Mouse (Mus musculus): ENCODE results near the gene Gfra4.
"Not testable (repeated sequence)": the region's sequence is repeated elsewhere in the genome, so short reads cannot be mapped to it uniquely, and the experiment has no call there.

The Gfra4 gene

DNA sequence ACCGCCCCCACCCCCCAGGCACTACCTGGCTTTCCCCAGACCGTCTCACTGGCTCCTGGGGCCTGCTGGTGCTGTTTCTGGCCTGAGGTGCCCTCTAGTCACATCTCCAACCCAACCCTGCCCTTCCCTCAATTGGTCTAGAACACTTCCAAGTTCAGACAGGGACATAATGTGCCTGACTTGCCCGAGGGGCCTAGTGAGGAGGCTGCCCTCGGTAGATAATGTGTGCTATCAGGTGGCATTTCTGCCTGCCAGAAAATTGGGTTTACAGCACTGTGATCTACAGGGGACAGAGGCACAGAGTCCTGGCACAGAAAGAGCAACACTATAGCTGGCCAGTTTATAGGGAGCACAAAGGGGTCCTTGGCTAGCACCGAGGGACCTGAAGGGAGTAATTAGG lies 9.2 kb upstream of the Gfra4 start:
- CTCF ChIA-PET, result no interaction called here

DNA sequence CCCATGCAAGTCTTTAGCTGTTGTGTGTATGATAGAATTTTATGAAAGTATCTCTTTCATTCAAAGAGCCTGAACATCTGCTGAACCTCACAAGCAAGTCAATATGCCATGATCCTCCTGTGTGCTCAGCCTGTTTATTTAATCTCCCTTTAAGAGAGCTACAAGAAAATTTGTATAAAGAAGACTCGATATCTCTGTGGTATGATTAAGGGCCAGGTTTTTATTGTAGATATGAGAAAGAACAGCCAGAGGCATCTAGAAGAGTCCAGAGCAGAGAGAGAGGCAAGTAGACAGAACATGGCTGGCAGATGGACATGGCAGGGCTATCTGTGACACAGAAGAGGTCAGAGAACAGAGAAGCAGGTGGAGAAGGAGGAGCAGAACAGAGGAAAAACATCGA lies 3.1 kb upstream of the Gfra4 start:
- CTCF ChIA-PET, result no interaction called here

DNA sequence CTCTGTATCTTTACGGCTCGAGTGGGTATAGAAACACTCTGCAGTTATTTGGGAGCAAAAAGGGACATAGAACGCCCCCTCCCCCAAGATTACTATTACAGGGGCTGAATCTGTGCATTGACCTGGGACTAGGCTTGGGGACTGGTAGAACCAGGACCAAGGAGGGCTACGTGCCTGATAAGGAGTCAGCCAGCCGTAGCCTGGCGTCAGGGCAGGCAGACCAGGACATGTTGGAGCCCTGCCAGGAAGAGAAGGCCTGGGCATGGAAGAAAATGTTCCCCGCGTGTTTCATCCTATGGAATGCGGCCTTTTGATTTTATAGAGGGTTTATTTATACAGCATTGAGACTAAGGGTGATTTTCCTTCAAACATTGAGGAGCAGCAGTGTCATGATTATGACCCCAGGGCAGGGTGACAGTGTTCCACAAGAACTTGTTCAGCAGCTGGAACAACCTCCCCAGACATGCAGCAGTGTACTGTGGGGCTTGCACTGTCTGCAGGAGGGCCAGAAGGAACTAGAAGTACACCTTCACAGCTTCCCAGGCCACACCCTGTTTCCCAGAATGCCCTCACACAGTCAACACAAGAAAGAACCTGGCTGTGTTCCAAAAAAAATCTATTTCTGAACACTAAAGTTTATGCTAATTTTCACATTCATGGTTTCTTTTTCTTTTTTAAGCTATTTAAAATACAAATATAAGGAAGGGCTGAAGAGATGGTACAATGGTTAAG lies 2.3 kb upstream of the Gfra4 start:
- CTCF ChIA-PET, result no interaction called here

DNA sequence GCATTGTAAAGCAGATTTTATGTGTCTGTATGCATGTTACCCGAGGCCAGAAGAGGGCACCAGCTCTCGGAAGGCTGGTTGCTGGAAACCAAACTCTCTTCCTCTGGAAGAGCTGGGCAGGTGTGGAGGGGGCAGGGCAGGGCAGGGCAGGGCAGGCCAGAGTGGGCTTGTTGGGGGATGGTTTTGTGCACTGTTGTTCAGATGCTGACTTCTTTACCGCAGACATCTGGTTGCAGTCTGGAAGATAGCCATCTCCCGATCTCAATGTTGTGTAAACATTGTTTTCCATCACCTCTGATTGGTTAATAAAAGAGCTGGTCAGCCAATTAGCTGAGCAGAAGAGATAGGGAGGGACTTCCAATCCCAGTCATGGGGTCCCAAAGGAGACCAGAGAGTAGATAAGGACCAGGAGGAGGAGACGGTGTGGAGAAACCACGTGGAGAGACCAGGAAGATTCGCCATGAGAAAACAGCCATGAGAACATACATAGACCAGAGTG lies 1.5 kb upstream of the Gfra4 start:
- CTCF ChIA-PET, result no interaction called here

- CTCF ChIA-PET, result no interaction called here
These were observed 1.7 kb downstream of the Gfra4 start for GRCm38 (mm10) chr2:131040854-131041825.

- CTCF ChIA-PET, result no interaction called here
These were observed 4.2 kb downstream of the Gfra4 start for GRCm38 (mm10) chr2:131038675-131039074.

- CTCF ChIA-PET, result no interaction called here
These were observed 4.7 kb downstream of the Gfra4 start for GRCm38 (mm10) chr2:131038197-131038596.

DNA sequence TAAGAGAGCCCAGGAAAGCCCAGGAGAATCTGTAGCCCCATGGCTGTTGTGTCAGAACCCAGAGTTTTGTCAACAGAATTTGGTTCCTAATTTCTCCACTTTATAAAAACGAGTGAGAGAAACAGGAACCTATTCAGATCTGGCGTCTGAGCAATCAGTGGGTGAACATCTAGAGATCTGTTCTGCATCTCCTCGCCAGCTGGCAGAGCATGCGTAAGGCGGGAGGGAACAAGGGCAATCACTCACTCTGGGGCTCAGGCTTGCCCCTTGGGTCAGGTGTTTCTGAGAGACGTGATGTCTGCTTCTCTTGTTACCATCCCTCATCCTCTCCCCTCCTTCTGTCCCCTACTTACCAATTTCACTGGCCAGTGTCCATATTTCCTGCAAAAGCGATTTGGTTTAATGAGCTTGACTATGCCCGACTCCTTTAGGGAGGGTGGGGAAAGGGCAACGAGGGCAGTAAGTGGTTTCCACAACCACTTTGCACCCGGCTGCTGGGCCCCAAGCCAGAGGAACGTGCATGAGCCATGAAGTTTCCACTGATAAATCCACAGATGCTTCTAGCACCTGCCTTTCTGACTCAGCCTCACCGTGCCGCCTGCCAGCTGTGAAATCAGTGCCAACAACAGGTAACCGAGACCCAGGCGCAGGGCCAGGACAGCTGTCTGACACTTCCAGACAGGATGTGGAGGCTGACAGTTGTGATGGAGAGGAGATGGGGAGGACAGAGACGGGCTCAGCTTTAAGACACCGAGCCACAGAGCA lies 5.5 kb downstream of the Gfra4 start:
- CTCF ChIA-PET, result interaction anchor here (0.6 kb wide), 1 partner anchor 56 kb away, joined by 6 read pairs; no protein-coding TSS in a partner anchor

- CTCF ChIA-PET, result no interaction called here
These were observed 6.1 kb downstream of the Gfra4 start for GRCm38 (mm10) chr2:131036757-131037156.

GRCm38 (mm10) chr2:131036343-131036742 lies 6.5 kb downstream of the Gfra4 start:
- CTCF ChIA-PET, result no interaction called here

DNA sequence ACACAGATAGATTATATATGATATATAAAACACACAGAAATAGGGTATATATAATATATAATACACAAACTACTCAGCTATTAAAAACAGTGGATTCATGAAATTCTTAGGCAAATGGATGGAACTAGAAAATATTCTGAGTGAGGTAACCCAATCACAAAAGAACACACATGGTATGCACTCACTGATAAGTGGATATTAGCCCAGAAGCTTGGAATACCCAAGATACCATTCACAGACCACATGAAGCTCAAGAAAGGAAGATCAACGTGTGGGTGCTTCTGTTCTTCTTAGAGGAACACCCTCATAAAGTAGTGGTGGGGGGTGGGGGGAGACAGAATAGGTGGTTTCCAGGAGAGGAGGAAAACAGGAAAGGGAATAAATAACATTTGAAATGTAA lies 11.5 kb downstream of the Gfra4 start:
- CTCF ChIA-PET, result not testable (repeated sequence)

DNA sequence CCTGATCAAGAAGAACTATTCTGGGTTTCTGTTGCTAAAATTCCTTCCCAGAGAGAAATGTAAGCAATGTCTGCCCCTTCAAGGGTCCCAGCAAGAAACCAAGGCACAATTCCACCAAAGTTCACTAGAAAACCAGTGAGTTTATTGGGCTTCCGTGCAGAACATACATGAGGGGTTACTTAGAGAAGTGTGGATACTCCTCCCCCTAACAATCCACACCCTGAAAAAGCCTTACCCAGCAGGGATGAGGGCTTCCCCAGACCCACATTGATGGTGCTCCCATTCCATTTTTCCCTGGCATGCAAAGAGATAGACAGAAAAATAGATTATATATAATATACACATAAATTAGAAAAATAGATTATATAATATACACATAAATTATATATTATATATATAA lies 11.9 kb downstream of the Gfra4 start:
- CTCF ChIA-PET, result no interaction called here

DNA sequence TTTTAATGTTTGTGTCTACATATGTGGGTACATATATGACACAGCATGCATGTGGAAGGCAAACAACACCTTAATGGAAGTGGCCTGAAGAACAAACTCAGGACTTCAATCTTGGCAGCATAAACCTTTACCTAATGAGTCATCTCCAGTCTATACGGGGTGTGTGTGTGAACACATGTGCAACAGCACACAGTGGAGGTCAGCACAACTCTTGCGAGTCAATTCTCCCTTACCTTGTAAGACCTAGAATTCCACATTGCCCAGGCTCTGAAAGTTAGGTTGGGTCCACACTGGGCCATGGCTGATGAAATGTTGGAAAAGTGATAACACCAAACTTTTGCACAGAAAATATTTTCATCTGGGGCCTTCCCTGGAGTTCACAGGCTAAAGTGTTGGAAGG lies 12.3 kb downstream of the Gfra4 start:
- CTCF ChIA-PET, result no interaction called here

GRCm38 (mm10) chr2:131029065-131029935 lies 13.6 kb downstream of the Gfra4 start:
- CTCF ChIA-PET, result no interaction called here

- CTCF ChIA-PET, result no interaction called here
These were observed 15.9 kb downstream of the Gfra4 start for GRCm38 (mm10) chr2:131026941-131027340.

DNA sequence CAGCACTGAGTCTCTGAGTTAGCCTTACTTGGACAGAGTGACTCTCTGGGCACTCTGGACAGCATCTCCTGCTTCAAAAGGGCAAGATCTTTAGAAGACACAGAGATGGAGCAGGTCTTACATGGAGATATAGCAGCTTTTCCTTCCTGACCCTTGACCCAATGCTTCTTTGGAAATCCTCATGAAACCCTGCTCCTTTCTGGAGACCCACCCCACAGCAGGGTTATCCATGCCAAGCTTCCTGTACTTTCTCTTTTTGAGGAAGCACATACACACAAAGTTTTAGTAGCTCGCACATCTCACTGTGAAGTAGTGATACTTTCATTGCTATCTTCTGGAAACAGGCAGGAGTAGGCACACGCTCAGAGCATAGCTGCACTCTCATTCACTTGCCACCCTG lies 17.7 kb downstream of the Gfra4 start:
- CTCF ChIA-PET, result no interaction called here

- CTCF ChIA-PET, result interaction anchor here (0.7 kb wide), 1 partner anchor 1016 kb away, joined by 3 read pairs; no protein-coding TSS in a partner anchor
These were observed 32.3 kb downstream of the Gfra4 start for GRCm38 (mm10) chr2:131010566-131010965.

GRCm38 (mm10) chr2:131009123-131009522 lies 33.8 kb downstream of the Gfra4 start:
- CTCF ChIA-PET, result no interaction called here

- CTCF ChIA-PET, result no interaction called here
These were observed 50.1 kb downstream of the Gfra4 start for GRCm38 (mm10) chr2:130992818-130993217.

Measured in spleen, embryonic (tissue).